Mouse (Mus musculus): ENCODE results near the gene Krtap5-3. TPM values are rescaled to one million over a fixed set of nuclear protein-coding genes. Genes with fewer than 3 reads are reported as not detected.
A peak's percentile ranks its signal among the peaks of the same experiment; 100 is the strongest.
"Not testable (repeated sequence)": the region's sequence is repeated elsewhere in the genome, so short reads cannot be mapped to it uniquely, and the experiment has no call there.

Gene Krtap5-3
- polyA plus RNA-seq, 1 experiment from 2014 or later, result not detected

DNA sequence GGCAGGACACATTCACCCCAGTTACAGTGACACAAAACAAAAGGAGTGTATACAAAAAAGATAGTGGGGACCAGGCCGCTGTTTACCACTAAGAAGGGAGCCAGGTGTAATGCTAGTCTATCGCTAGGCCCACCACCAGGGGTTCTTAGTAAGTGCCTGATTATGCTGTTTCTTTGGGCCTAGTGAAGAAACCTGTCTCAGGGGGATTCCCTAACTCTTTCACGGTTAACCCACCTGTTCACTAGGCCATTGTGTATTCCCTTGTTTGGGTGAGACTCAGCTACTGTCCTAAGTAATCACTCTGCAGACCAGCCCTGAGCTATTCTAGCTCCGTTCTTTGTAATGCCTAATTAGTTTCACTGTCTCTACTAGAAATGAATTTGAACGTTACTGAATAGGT is 5.7 kb downstream of the Krtap5-3 start:
- 76% methylated on average over 5 of the region's 5 CpGs for WGBS
- not testable (repeated sequence) for H3K27ac ChIP-seq; H3K4me1 ChIP-seq; H3K36me3 ChIP-seq (replicated peaks); H3K4me3 ChIP-seq; DNase-seq (ENCODE audit: extremely low spot score, low spot score); H3K27me3 ChIP-seq (ENCODE audit: poor library complexity, severe bottlenecking); H3K9me3 ChIP-seq

DNA sequence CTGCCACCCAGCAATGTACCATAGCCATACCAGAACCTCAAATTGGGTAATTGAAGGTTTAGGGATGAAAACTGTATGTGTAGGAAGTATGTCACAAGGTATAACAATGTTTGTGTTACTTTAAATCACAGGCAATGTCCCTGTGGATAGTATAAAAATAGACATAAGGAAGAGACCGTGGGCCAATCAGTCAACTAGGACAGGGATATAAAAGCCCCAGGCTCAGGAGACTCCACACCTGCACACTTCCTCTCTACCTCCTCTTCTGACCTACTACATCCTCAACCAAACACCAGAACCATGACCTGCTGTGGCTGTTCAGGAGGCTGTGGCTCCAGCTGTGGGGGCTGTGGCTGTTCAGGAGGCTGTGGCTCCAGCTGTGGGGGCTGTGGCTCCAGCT is 10.4 kb downstream of the Krtap5-3 start, which contains the start of gene Gm7579:
Gene Gm7579, plus strand, starts transcription at position 301 of the 400 bp plus-strand sequence.
- WGBS, result 75% methylated on average over 1 of the region's 1 CpGs
- DNase-seq (ENCODE audit: extremely low spot score, low spot score), result no peak
- H3K36me3 ChIP-seq (replicated peaks), result no peaks in the 10 kb centered on the region
- no peaks in the 10 kb centered on the region for H3K27me3 ChIP-seq (ENCODE audit: poor library complexity, severe bottlenecking)
- H3K27ac ChIP-seq, result no peak within 1 kb of the TSS
- H3K9me3 ChIP-seq, result no peaks in the 10 kb centered on the region
- H3K4me1 ChIP-seq, result no peaks in the 10 kb centered on the region
- no peak within 1 kb of the TSS for H3K4me3 ChIP-seq

DNA sequence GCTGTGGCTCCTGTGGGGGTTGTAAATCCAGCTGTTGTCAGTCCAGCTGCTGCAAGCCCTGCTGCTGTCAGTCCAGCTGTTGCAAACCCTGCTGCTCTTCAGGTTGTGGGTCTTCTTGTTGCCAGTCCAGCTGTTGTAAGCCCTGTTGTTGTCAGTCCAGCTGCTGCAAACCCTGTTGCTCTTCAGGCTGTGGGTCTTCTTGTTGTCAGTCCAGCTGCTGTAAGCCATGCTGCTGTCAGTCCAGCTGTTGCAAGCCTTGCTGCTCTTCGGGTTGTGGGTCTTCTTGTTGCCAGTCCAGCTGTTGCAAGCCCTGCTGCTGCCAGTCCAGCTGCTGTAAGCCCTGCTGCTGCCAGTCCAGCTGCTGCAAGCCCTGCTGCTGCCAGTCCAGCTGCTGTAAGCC is 11.0 kb downstream of the Krtap5-3 start:
- not testable (repeated sequence) for H3K9me3 ChIP-seq; H3K36me3 ChIP-seq (replicated peaks); H3K27ac ChIP-seq; H3K4me1 ChIP-seq; H3K27me3 ChIP-seq (ENCODE audit: poor library complexity, severe bottlenecking); DNase-seq (ENCODE audit: extremely low spot score, low spot score); H3K4me3 ChIP-seq
- WGBS, result 70% methylated on average over 1 of the region's 1 CpGs

DNA sequence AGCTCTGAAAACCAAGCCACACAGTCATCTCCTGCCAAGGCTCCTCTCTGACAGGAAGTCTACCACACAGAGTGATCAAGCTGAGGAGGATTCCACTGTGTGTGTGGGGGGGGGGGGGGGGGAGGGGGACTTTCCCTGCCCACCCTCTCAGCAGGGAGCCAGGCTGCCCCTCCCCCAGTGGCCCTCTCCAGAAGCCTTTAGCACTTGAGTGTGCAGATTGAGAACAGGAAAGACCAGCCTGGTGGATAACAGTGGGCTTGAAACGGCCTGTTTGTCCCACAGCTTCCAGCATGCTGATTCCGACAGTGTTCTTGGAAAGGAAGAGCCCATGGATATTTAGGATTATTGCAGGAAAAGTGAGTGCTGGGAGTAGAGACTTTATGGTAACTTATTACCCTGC is 23.4 kb downstream of the Krtap5-3 start:
- Histone ChIP-seq H3K9me3 (no peaks in the 10 kb centered on the region), H3K4me1 (peaks cover 7% of the 10 kb centered on the region; the same call in 1 of the 2 replicates), H3K27me3 (ENCODE audit: poor library complexity, severe bottlenecking) (no peaks in the 10 kb centered on the region), H3K27ac (0 out of 2 replicates have a peak overlapping the region, but pooled peaks have one; percentile 11), H3K36me3 (replicated peaks) (no peaks in the 10 kb centered on the region), H3K4me3 (no peak overlapping the region)
- DNase-seq (ENCODE audit: extremely low spot score, low spot score), result no peak
- whole genome bisulfite sequencing, result 48% methylated on average over 2 of the region's 2 CpGs

DNA sequence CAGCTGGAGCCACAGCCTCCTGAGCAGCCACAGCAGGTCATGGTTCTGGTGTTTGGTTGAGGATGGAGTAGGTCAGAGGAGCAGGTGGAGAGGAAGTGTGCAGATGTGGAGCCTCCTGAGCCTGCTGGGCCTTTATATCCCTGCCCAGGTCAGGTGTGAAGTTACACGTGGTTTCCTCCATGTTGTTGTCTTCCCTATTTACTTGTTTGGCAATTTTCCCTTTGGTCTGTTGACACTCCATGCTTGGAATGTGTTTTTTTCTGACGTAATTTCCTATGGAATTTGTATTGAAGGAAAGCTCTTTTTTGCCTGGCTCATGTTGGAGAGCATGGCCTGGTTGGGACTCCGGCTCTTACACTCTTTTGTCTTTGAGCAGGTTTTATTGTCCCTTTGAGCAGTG is 28.7 kb downstream of the Krtap5-3 start, which contains the start of gene Krtap5-5:
Gene Krtap5-5, minus strand, starts transcription at position 101 of the 400 bp plus-strand sequence.
- H3K36me3 ChIP-seq (replicated peaks); DNase-seq (ENCODE audit: extremely low spot score, low spot score); H3K4me3 ChIP-seq; H3K4me1 ChIP-seq; H3K27ac ChIP-seq; H3K27me3 ChIP-seq (ENCODE audit: poor library complexity, severe bottlenecking); H3K9me3 ChIP-seq: not testable (repeated sequence)
- WGBS, result 57% methylated on average over 3 of the region's 3 CpGs

DNA sequence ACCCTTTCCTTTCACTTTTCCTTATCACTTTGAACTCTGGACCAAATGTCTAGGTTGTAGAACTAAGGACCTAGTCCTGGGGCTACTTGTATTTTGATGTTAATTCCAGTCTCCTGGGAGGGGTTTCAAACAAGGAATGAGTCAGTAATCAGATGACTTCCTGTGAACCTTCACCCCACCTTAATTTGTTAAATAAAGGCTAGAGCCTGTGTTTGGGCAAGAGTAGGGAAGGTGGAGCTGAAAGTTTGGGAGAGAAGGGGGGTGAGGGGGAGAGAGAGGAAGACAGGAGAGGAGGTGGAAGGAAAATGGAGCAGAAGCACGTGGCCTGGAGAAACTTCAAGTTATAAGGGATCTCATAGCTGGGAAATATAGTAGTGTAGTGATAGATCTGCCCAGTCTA is 30.4 kb downstream of the Krtap5-3 start:
- Histone ChIP-seq H3K27ac (no peak overlapping the region), H3K4me3 (no peak overlapping the region), H3K27me3 (ENCODE audit: poor library complexity, severe bottlenecking) (no peaks in the 10 kb centered on the region), H3K36me3 (replicated peaks) (no peaks in the 10 kb centered on the region), H3K9me3 (peaks cover 13% of the 10 kb centered on the region; the same call in 1 of the 2 replicates), H3K4me1 (peaks cover 6% of the 10 kb centered on the region)
- no peak for DNase-seq (ENCODE audit: extremely low spot score, low spot score)
- 27% methylated on average over 1 of the region's 1 CpGs for WGBS

DNA sequence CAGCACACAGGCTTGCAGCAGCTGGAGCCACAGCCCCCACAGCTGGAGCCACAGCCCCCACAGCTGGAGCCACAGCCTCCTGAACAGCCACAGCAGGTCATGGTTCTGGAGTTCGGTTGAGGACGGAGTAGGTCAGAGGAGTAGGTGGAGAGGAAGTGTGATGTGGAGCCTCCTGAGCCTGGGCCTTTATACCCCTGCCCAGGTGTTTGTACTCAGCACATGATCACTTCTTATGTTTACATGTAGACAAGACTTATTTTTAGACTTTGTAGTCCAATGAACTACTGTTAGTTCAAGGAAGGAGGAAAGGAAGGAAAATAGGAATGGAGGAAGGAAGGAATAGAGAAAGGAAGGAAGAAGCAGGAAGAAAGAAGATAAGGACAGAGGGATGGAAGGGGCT is 39.8 kb downstream of the Krtap5-3 start, which contains the start of gene Gm40460:
Gene Gm40460, minus strand, starts transcription at position 101 of the 400 bp plus-strand sequence.
- no peak for DNase-seq (ENCODE audit: extremely low spot score, low spot score)
- H3K27ac ChIP-seq, result no peak within 1 kb of the TSS
- no peak within 1 kb of the TSS for H3K4me3 ChIP-seq
- peaks cover 7% of the 10 kb centered on the region; the same call in 1 of the 2 replicates for H3K9me3 ChIP-seq
- no peaks in the 10 kb centered on the region for H3K27me3 ChIP-seq (ENCODE audit: poor library complexity, severe bottlenecking)
- WGBS, result 70% methylated on average over 2 of the region's 2 CpGs
- no peaks in the 10 kb centered on the region for H3K36me3 ChIP-seq (replicated peaks)
- H3K4me1 ChIP-seq, result no peaks in the 10 kb centered on the region

DNA sequence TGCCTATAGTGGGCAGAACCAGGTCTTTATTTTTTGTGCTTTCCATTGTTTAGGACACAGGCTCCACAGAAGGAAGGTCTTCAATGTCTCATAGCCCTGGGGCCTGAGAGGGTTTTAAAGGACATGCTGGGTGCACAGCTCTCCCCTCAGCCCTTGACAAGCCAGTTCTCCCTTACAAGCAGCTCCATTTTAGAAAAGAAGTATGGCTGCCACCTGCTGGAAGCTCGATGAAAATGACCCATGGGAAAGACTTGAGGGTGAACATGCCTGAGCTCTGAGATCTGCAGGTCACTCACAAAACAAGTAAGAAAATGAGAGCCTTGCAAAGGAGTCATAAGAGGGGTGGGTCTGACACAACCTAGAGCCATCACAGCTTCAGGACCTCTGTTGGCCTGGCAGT is 48.7 kb downstream of the Krtap5-3 start:
- Histone ChIP-seq H3K27me3 (ENCODE audit: poor library complexity, severe bottlenecking) (no peaks in the 10 kb centered on the region), H3K9me3 (no peaks in the 10 kb centered on the region), H3K27ac (no peak overlapping the region), H3K4me1 (no peaks in the 10 kb centered on the region), H3K36me3 (replicated peaks) (no peaks in the 10 kb centered on the region), H3K4me3 (no peak overlapping the region)
- WGBS, result 0% methylated on average over 1 of the region's 1 CpGs
- peak; percentile 23 for DNase-seq (ENCODE audit: extremely low spot score, low spot score)

Other genes starting within 250 kb of the Krtap5-3 start
- gene Mob2, start 140.3 kb upstream of the Krtap5-3 start, polyA plus RNA-seq (2016; fragmentation: Nextera tagmentation; extraction: Ambion mirVana), result 60.9 and 65.7 TPM in 2 replicates
- gene Dusp8, start 105.5 kb upstream of the Krtap5-3 start, polyA plus RNA-seq (2016; fragmentation: Nextera tagmentation; extraction: Ambion mirVana), result 3.6 and 7.3 TPM in 2 replicates
- gene Gm45618, start 80.6 kb upstream of the Krtap5-3 start, polyA plus RNA-seq (2016; fragmentation: Nextera tagmentation; extraction: Ambion mirVana), result 0.38 TPM in 1 of 2 replicates, not detected in the other
- not detected in 2 replicates for gene Gm39115, start 65.3 kb upstream of the Krtap5-3 start, polyA plus RNA-seq (2016; fragmentation: Nextera tagmentation; extraction: Ambion mirVana)
- not detected in 2 replicates for gene Gm45337, start 56.8 kb upstream of the Krtap5-3 start, polyA plus RNA-seq (2016; fragmentation: Nextera tagmentation; extraction: Ambion mirVana)
- gene Gm29735, start 44.3 kb upstream of the Krtap5-3 start, polyA plus RNA-seq (2016; fragmentation: Nextera tagmentation; extraction: Ambion mirVana), result not detected in 2 replicates
- gene Gm4553, start 35.6 kb upstream of the Krtap5-3 start, polyA plus RNA-seq (2016; fragmentation: Nextera tagmentation; extraction: Ambion mirVana), result not detected in 2 replicates
- gene Krtap5-2, start 25.4 kb upstream of the Krtap5-3 start, polyA plus RNA-seq (2016; fragmentation: Nextera tagmentation; extraction: Ambion mirVana), result not detected in 2 replicates
- not detected in 2 replicates for gene Gm10153, start 11.0 kb upstream of the Krtap5-3 start, polyA plus RNA-seq (2016; fragmentation: Nextera tagmentation; extraction: Ambion mirVana)
- not detected in 2 replicates for gene Gm7579, start 10.5 kb downstream of the Krtap5-3 start, polyA plus RNA-seq (2016; fragmentation: Nextera tagmentation; extraction: Ambion mirVana)
- gene Krtap5-5, start 28.6 kb downstream of the Krtap5-3 start, polyA plus RNA-seq (2016; fragmentation: Nextera tagmentation; extraction: Ambion mirVana), result not detected in 2 replicates
- gene Gm40460, start 39.7 kb downstream of the Krtap5-3 start, polyA plus RNA-seq (2016; fragmentation: Nextera tagmentation; extraction: Ambion mirVana), result not detected in 2 replicates
- not detected in 2 replicates for gene Gm2431, start 57.0 kb downstream of the Krtap5-3 start, polyA plus RNA-seq (2016; fragmentation: Nextera tagmentation; extraction: Ambion mirVana)
- not detected in 2 replicates for gene Gm4559, start 73.0 kb downstream of the Krtap5-3 start, polyA plus RNA-seq (2016; fragmentation: Nextera tagmentation; extraction: Ambion mirVana)
- not detected in 2 replicates for gene Krtap5-1, start 95.8 kb downstream of the Krtap5-3 start, polyA plus RNA-seq (2016; fragmentation: Nextera tagmentation; extraction: Ambion mirVana)
- not detected in 2 replicates for gene Krtap5-4, start 102.2 kb downstream of the Krtap5-3 start, polyA plus RNA-seq (2016; fragmentation: Nextera tagmentation; extraction: Ambion mirVana)
- gene Ifitm10, start 172.4 kb downstream of the Krtap5-3 start, polyA plus RNA-seq (2016; fragmentation: Nextera tagmentation; extraction: Ambion mirVana), result 0.51 and 1.00 TPM in 2 replicates
- gene Gm49369, start 181.3 kb downstream of the Krtap5-3 start, polyA plus RNA-seq (2016; fragmentation: Nextera tagmentation; extraction: Ambion mirVana), result not detected in 2 replicates
- gene Ctsd, start 186.7 kb downstream of the Krtap5-3 start, polyA plus RNA-seq (2016; fragmentation: Nextera tagmentation; extraction: Ambion mirVana), result 135 and 142 TPM in 2 replicates
- 0.18 TPM in 1 of 2 replicates, not detected in the other for gene Syt8, start 233.5 kb downstream of the Krtap5-3 start, polyA plus RNA-seq (2016; fragmentation: Nextera tagmentation; extraction: Ambion mirVana)
- 0.46 and 1.4 TPM in 2 replicates for gene Tnni2, start 240.4 kb downstream of the Krtap5-3 start, polyA plus RNA-seq (2016; fragmentation: Nextera tagmentation; extraction: Ambion mirVana)